24 mouse cellular contexts compared by ENCODE assay signal in genomic region chr1:165601775-165602280, GRCm38 (mm10).
"Had no signal": no experiment of that assay in that cellular context is flagged by ENCODE, and none has a peak within 500 bp of the region (broad histone marks: within the 10 kb centered on the region; RNA-seq: fewer than 3 reads in every experiment).

No protein-coding gene starts in this region.

- H3K27ac ChIP-seq: layer of hippocampus, adult 2 months; left cerebral cortex, adult 2 months; limb, embryonic 12.5 days; limb, embryonic 15.5 days; liver, embryonic 14.5 days; lung, embryonic 15.5 days; midbrain, embryonic 12.5 days; midbrain, embryonic 15.5 days; neural tube, embryonic 12.5 days; neural tube, embryonic 15.5 days; stomach, postnatal 0 days had no signal

- H3K27me3 ChIP-seq: limb, embryonic 12.5 days; limb, embryonic 15.5 days; lung, embryonic 15.5 days; midbrain, embryonic 12.5 days; midbrain, embryonic 15.5 days; neural tube, embryonic 12.5 days; neural tube, embryonic 15.5 days had no signal

- H3K4me3 ChIP-seq: layer of hippocampus, adult 2 months; left cerebral cortex, adult 2 months; limb, embryonic 12.5 days; limb, embryonic 15.5 days; lung, embryonic 15.5 days; midbrain, embryonic 12.5 days; midbrain, embryonic 15.5 days; neural tube, embryonic 12.5 days; neural tube, embryonic 15.5 days had no signal

- DNase-seq: kidney, adult 18-20 months; kidney, adult 9 months; kidney, postnatal 14 days; layer of hippocampus, postnatal 36 days; liver, postnatal 0 days; lung, postnatal 14 days; lung, postnatal 4 days; right cerebral cortex, adult 18-20 months; right cerebral cortex, postnatal 14 days; right cerebral cortex, postnatal 4 days; thymus, adult 18-20 months; thymus, postnatal 36 days had no signal

- ATAC-seq: liver, postnatal 0 days; midbrain, embryonic 15.5 days had no signal

- H3K4me2 ChIP-seq: limb, embryonic 12.5 days; limb, embryonic 15.5 days; liver, embryonic 11.5 days; lung, embryonic 15.5 days; midbrain, embryonic 12.5 days; midbrain, embryonic 15.5 days; neural tube, embryonic 12.5 days; neural tube, embryonic 15.5 days had no signal

- H3K4me1 ChIP-seq: limb, embryonic 12.5 days; limb, embryonic 15.5 days; midbrain, embryonic 12.5 days; midbrain, embryonic 15.5 days; neural tube, embryonic 12.5 days; neural tube, embryonic 15.5 days had no signal

- H3K9me3 ChIP-seq: limb, embryonic 12.5 days; limb, embryonic 15.5 days; lung, embryonic 15.5 days; midbrain, embryonic 12.5 days; midbrain, embryonic 15.5 days; neural tube, embryonic 12.5 days; neural tube, embryonic 15.5 days had no signal

- H3K9ac ChIP-seq: limb, embryonic 12.5 days; limb, embryonic 15.5 days; liver, embryonic 14.5 days; liver, postnatal 0 days; lung, embryonic 15.5 days; midbrain, embryonic 12.5 days; midbrain, embryonic 15.5 days; neural tube, embryonic 12.5 days; neural tube, embryonic 15.5 days had no signal
